Mouse (Mus musculus) midbrain, embryonic 11.5 days (tissue): ENCODE data around the gene Pif1. TPM values are rescaled to one million over a fixed set of nuclear protein-coding genes. Genes with fewer than 3 reads are reported as not detected.

Source experiments
- ATAC-seq: fragments of 200-750 bp; cut with Nextera tagmentation; 2 replicates; pipeline ENCODE4 v1.8.0; 2017; ENCODE audit warnings: moderate TSS enrichment, moderate library complexity; ENCODE audit not compliant: low FRiP score
- DNase-seq: peaks from one replicate; pipeline ENCODE4 v3.0.0; 2015; ENCODE audit warnings: low spot score; ENCODE audit errors: missing footprints
- H3K27ac ChIP-seq: fragments of 300-500 bp; sonication (generic); 2 replicates; pipeline ENCODE4 v1.5.1; 2014; ENCODE audit warnings: low read depth, low read length
- H3K27me3 ChIP-seq: fragments of 300-500 bp; sonication (generic); 2 replicates; pipeline ENCODE4 v1.6.1; 2014; ENCODE audit warnings: mild to moderate bottlenecking, low read length, moderate library complexity, mixed read lengths; ENCODE audit not compliant: control insufficient read depth, insufficient read depth
- H3K36me3 ChIP-seq: fragments of 300-500 bp; sonication (generic); 2 replicates; pipeline ENCODE4 v1.6.1; 2014; ENCODE audit warnings: mild to moderate bottlenecking, low read length, moderate library complexity, mixed read lengths; ENCODE audit not compliant: control insufficient read depth, insufficient read depth
- H3K4me1 ChIP-seq: fragments of 300-500 bp; sonication (generic); 2 replicates; pipeline ENCODE4 v1.6.1; 2014; ENCODE audit warnings: low read length; ENCODE audit not compliant: control insufficient read depth, insufficient read depth
- H3K4me2 ChIP-seq: fragments of 300-500 bp; sonication (generic); 2 replicates; pipeline ENCODE4 v1.6.1; 2014; ENCODE audit warnings: mild to moderate bottlenecking, moderate library complexity
- H3K4me3 ChIP-seq: fragments of 300-500 bp; sonication (generic); 2 replicates; pipeline ENCODE4 v1.5.1; 2014; ENCODE audit warnings: low read depth, low read length
- H3K9ac ChIP-seq: fragments of 300-500 bp; sonication (generic); 2 replicates; pipeline ENCODE4 v1.6.1; 2014; ENCODE audit warnings: low read length
- H3K9me3 ChIP-seq: fragments of 300-500 bp; sonication (generic); 2 replicates; pipeline ENCODE4 v1.6.1; 2016; ENCODE audit warnings: low read length; ENCODE audit not compliant: control insufficient read depth
- WGBS: fragments of 180-500 bp; shearing (Covaris S2); extraction: QIAGEN DNeasy Blood & Tissue Kit; methylation state at CpG from one replicate; pipeline ENCODE4 v1.1.7; 2014; 5-methylcytosine and 5-hydroxymethylcytosine counted together
- polyA plus RNA-seq: library from polyadenylated mRNA; unstranded; fragments of >200 nt; fragmentation: Nextera tagmentation; extraction: Ambion mirVana; gene quantifications from 2 replicates; pipeline ENCODE4 v1.2.1, GENCODE M21; 2014

Pif1 gene
- polyA plus RNA-seq, 1 experiment from 2014 or later = 13.6 TPM

DNA sequence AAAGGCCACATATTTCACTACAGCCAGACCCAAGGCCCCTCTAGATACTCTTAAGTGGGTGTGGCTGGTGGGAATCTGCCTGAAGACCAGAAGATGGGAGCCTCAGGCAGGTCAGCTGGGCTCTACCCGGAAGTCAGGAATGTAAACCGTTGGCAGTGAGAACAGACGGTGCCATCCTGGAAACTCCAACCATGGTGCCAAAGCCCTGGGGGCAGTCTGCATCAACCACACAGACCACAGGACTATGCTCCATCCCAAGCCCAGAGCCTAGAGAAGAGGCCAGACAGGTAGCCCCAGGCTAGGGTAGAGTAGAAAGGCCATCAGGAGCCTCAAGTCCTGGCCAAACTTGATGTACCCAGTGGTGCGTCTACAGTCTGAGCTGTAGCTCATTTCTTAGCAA lies 31.3 kb upstream of the Pif1 start:
- H3K36me3 ChIP-seq = no peaks in the 10 kb centered on the region; the same call in 1 of the 2 replicates
- DNase-seq (no peak), ATAC-seq (no peak)
- no peak overlapping the region for H3K4me3 ChIP-seq
- no peak overlapping the region for H3K9ac ChIP-seq
- no peaks in the 10 kb centered on the region for H3K9me3 ChIP-seq
- H3K27me3 ChIP-seq = no peaks in the 10 kb centered on the region
- H3K27ac ChIP-seq = no peak overlapping the region
- WGBS = 93% methylated on average over 4 of the region's 4 CpGs
- H3K4me1 ChIP-seq = peaks cover 2% of the 10 kb centered on the region; the same call in 1 of the 2 replicates
- H3K4me2 ChIP-seq = no peak overlapping the region

DNA sequence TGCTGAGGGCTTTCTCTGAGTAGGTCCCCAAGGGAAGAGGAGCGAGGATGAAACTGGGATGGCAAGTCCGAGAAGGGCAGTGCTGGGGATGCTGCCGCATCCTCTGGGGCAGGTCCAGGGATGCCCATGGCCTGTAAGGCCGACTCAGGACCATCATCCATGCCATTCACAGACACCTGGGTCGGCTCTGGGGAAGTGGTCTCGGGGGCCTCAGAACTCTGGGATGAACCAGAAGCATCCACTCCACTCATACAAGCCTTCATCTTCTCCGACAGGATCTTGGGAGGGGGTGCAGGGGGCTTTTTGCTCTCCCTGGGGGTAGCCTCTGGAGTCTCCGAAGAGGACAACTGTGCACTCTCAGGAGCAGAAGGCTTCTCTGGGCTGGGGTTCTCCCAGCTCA lies 30.6 kb upstream of the Pif1 start:
- no peaks in the 10 kb centered on the region for H3K9me3 ChIP-seq
- H3K36me3 ChIP-seq = no peaks in the 10 kb centered on the region; the same call in 1 of the 2 replicates
- no peak overlapping the region for H3K4me3 ChIP-seq
- WGBS = 91% methylated on average over 8 of the region's 8 CpGs
- H3K27me3 ChIP-seq = no peaks in the 10 kb centered on the region
- no peaks in the 10 kb centered on the region for H3K4me1 ChIP-seq
- ATAC-seq = no peak
- no peak for DNase-seq
- H3K4me2 ChIP-seq = no peak overlapping the region
- no peak overlapping the region for H3K9ac ChIP-seq
- H3K27ac ChIP-seq = no peak overlapping the region

DNA sequence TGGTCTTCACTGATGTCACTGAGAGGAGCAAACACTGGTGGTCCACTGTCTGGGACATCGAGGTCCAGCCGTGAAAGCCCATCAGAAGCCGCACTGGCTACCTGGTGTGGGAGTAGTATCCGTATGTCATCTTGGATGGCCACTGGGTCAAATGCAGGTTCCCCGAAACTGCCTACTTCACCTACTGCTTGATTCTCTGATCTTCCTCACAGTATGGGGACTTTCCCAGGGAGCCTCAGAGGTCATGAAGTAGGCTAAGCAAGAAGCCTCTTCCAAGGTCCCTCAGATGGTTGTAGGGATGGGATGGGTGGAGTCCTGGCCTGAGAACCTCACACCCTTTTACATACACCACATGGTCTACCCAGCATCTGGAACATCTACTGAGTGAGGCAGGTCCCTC lies 30.0 kb upstream of the Pif1 start:
- no peak overlapping the region for H3K9ac ChIP-seq
- DNase-seq (no peak), ATAC-seq (no peak)
- no peak overlapping the region for H3K27ac ChIP-seq
- H3K27me3 ChIP-seq = no peaks in the 10 kb centered on the region
- no peak overlapping the region for H3K4me3 ChIP-seq
- H3K4me1 ChIP-seq = peaks cover 3% of the 10 kb centered on the region; the same call in 1 of the 2 replicates
- 97% methylated on average over 5 of the region's 5 CpGs for WGBS
- no peak overlapping the region for H3K4me2 ChIP-seq
- H3K36me3 ChIP-seq = no peaks in the 10 kb centered on the region; the same call in 1 of the 2 replicates
- H3K9me3 ChIP-seq = no peaks in the 10 kb centered on the region

DNA sequence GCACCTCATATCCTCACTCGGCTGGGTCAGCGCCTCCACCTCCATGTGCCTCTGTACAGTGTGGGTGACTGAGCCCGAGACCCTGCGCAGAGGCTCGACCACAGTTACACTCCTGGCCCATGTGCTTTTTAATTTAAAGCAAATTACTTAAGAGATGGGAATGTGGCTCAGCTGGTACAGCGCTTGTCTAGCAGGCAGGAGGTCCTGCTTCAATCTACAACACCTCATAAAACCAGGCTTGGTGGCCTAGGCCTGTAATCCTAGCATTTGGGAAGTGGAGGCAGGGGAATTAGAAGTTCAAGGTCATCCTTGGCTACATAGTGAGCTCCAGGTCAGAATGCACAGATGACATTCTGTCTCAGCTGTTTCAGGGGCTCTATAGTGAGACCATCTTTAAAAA lies 28.2 kb upstream of the Pif1 start:
- DNase-seq = no peak
- Histone ChIP-seq H3K27me3 (no peaks in the 10 kb centered on the region), H3K36me3 (no peaks in the 10 kb centered on the region; the same call in 1 of the 2 replicates), H3K27ac (no peak overlapping the region), H3K9me3 (no peaks in the 10 kb centered on the region), H3K4me3 (no peak overlapping the region), H3K9ac (no peak overlapping the region), H3K4me1 (peaks cover 6% of the 10 kb centered on the region; the same call in 1 of the 2 replicates), H3K4me2 (no peak overlapping the region)
- WGBS = 89% methylated on average over 6 of the region's 6 CpGs
- ATAC-seq = no peak

- no peaks in the 10 kb centered on the region; the same call in 1 of the 2 replicates for H3K36me3 ChIP-seq
Measured at GRCm38 (mm10) chr9:65561016-65561415, 25.9 kb upstream of the Pif1 start.

GRCm38 (mm10) chr9:65562081-65562506 lies 24.9 kb upstream of the Pif1 start:
- H3K4me2 ChIP-seq = no peak overlapping the region
- H3K27ac ChIP-seq = 0 out of 2 replicates have a peak overlapping the region, but pooled peaks have one; percentile 10
- peaks cover 6% of the 10 kb centered on the region; the same call in 1 of the 2 replicates for H3K4me1 ChIP-seq
- WGBS = 40% methylated on average over 4 of the region's 4 CpGs
- ATAC-seq = no peak
- H3K9me3 ChIP-seq = no peaks in the 10 kb centered on the region
- no peaks in the 10 kb centered on the region for H3K27me3 ChIP-seq
- no peak for DNase-seq
- H3K9ac ChIP-seq = no peak overlapping the region
- H3K4me3 ChIP-seq = no peak overlapping the region
- no peaks in the 10 kb centered on the region for H3K36me3 ChIP-seq

More at GRCm38 (mm10) chr9:65561016-65561415, 25.9 kb upstream of the Pif1 start:
- Histone ChIP-seq H3K9me3 (no peaks in the 10 kb centered on the region), H3K4me2 (no peak overlapping the region), H3K4me1 (peaks cover 6% of the 10 kb centered on the region; the same call in 1 of the 2 replicates), H3K9ac (no peak overlapping the region), H3K27ac (no peak overlapping the region), H3K4me3 (no peak overlapping the region), H3K27me3 (no peaks in the 10 kb centered on the region)
- 88% methylated on average over 4 of the region's 4 CpGs for whole genome bisulfite sequencing
- no peak for ATAC-seq
- no peak for DNase-seq

DNA sequence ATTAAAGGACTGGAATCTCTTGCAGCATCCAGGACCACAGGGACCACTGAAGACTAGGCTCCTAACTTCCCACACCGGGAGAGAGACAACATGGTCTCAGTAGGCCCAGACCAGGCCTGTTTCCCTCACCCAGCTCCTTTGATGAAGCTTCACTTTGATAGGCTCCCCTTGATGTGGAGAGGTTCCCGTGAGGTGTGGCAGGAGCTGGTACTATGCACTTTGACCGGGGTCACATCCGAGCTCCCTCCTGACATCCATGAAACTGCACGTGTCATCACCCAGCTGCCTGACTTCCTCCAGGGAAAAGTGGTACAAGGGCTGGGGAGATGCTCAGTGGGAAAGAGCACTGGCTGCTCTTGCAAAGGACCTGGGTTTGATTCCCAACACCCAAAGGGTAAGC lies 23.9 kb upstream of the Pif1 start:
- Histone ChIP-seq H3K9me3 (no peaks in the 10 kb centered on the region), H3K4me1 (peaks cover 6% of the 10 kb centered on the region; the same call in 1 of the 2 replicates), H3K4me2 (no peak overlapping the region), H3K4me3 (no peak overlapping the region), H3K27ac (no peak overlapping the region), H3K36me3 (no peaks in the 10 kb centered on the region), H3K27me3 (no peaks in the 10 kb centered on the region), H3K9ac (no peak overlapping the region)
- ATAC-seq = no peak
- no peak for DNase-seq
- 93% methylated on average over 5 of the region's 5 CpGs for WGBS

DNA sequence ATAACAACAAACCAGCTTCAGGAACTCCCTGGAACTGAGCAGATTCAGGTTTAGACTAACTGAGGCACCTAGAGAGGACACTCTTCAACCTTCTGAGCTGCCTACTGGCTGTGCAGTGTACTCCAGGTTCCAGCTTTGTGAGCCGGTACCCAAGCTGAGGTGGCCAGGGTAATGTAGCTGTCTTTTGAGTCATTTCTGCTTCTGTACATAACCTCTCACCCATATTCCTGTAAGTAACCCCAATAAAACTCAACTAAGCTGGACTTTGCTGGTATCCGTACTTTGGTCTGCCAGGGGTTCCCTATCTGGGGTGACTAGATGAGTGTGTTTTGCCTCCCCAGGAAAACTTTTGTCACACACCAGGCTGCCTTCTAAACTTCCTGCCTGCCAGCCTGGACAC lies 22.3 kb upstream of the Pif1 start:
- Histone ChIP-seq H3K27ac (no peak overlapping the region), H3K4me2 (no peak overlapping the region), H3K4me3 (no peak overlapping the region), H3K27me3 (no peaks in the 10 kb centered on the region), H3K9ac (no peak overlapping the region), H3K36me3 (no peaks in the 10 kb centered on the region), H3K4me1 (peaks cover 6% of the 10 kb centered on the region; the same call in 1 of the 2 replicates), H3K9me3 (no peaks in the 10 kb centered on the region)
- DNase-seq (no peak), ATAC-seq (no peak)
- 95% methylated on average over 2 of the region's 2 CpGs for WGBS

DNA sequence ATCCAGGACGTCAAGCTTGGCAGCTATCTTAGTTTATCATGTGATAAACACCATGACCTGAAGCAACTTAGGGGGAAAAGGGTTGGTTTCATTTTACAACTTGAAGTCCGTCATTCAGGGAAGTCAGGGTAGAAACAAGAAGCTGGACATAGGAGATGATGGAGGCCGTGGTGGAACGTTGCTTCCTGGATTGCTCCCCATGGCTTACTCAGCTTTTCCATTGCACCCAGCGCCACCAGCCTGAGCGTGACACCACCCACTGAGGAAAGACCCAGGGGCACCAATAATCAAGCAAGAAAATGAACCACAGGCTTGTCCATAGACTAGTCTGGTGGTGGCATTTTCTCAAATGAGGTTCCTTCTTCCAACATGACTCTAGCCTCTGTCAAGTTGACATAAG lies 18.2 kb upstream of the Pif1 start:
- H3K9ac ChIP-seq = no peak overlapping the region
- ATAC-seq (no peak), DNase-seq (no peak)
- H3K4me3 ChIP-seq = no peak overlapping the region
- H3K27me3 ChIP-seq = no peaks in the 10 kb centered on the region
- H3K9me3 ChIP-seq = no peaks in the 10 kb centered on the region
- WGBS = 92% methylated on average over 6 of the region's 6 CpGs
- no peaks in the 10 kb centered on the region for H3K4me1 ChIP-seq
- no peak overlapping the region for H3K27ac ChIP-seq
- H3K36me3 ChIP-seq = no peaks in the 10 kb centered on the region
- no peak overlapping the region for H3K4me2 ChIP-seq
